Mouse (Mus musculus): Measurements from ENCODE around the gene Gm9508.

- TF ChIP-seq GATA1 (IDR thresholded peaks at IDR 0.05; ENCODE audit: low read length) (no peak), TAL1 (IDR thresholded peaks at IDR 0.05; ENCODE audit: low read length) (no peak)
Measured at GRCm38 (mm10) chr10:77652046-77652445, 45.0 kb downstream of the Gm9508 start.
